Mouse (Mus musculus) cerebellum, adult 9-10 months (tissue): ENCODE data around the gene Muc15.

Experiments used
- DNase-seq: peaks from one replicate; pipeline ENCODE4 v3.0.0; 2022

The Muc15 gene

DNA sequence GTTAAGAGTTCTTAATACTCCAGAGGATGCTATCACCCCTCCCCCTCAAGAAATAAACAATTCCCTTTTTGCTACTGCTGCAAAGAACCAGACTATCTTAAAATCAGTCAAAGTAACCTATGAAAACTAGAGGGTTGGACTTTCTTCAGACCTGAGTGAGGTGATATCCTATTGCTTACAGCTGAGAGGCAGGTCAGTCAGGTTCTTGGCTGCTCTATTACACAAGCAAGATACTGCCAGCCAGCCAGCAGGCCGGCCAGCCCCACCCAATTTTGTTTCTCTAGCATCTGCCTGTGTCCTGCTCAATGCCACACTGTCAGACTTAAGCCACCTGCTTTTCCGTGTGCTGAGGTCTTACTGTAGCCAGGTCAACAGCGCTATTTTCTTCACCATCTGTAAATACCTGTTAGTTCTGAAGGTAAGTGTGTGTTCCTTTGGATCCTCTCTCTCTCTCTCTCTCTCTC is at the start of gene Muc15:
Gene Muc15, plus strand, starts transcription at position 51 of the 464 bp plus-strand sequence.
- DNase-seq, result peak; percentile 47

DNA sequence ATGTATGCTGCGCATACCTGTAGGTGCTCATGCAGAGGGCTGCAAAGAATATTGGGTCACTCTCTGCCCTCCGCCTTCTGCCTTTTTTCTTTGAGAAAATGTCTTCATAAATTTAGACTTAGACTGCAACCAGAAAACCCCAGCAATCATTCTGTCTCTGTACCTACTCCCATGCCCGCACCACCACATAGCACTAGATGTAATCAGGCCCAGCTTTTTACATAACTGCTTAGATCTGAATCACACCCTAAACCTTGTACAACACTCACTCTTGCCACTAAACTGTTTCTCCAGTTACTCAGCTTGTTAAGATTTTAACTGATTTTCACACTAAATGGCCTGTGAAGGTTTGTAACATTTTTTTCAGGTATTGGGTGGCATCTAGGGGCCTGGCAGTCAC is 11.7 kb upstream of the Muc15 start:
- no peak for DNase-seq

GRCm38 (mm10) chr2:110710055-110710720 is 11.0 kb upstream of the Muc15 start:
- no peak for DNase-seq

GRCm38 (mm10) chr2:110719051-110719450 is 2.1 kb upstream of the Muc15 start:
- DNase-seq, result no peak

- peak; percentile 38 for DNase-seq
Measured at GRCm38 (mm10) chr2:110722208-110722607, 1.1 kb downstream of the Muc15 start.

GRCm38 (mm10) chr2:110726106-110726505 is 5.0 kb downstream of the Muc15 start:
- DNase-seq, result peak; percentile 78

DNA sequence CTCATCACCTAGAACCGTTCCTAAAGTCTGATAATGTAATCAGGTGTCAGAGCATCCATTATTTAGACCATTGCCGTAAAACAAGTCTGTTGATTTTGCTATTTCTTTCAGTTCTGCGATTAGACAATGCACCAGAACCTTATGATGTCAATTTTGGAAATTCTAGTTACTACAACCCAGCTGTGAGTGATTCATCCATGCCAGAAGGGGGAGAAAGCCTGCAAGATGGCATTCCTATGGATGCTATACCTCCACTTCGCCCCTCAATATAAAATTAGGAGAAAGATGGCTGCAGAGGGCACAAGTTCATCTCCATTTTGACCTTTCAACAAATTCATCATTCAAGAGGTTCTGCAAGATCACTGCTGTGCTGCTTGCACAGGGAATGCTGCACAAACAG is 16.1 kb downstream of the Muc15 start:
- no peak for DNase-seq

GRCm38 (mm10) chr2:110737981-110738380 is 16.8 kb downstream of the Muc15 start:
- DNase-seq, result no peak

DNA sequence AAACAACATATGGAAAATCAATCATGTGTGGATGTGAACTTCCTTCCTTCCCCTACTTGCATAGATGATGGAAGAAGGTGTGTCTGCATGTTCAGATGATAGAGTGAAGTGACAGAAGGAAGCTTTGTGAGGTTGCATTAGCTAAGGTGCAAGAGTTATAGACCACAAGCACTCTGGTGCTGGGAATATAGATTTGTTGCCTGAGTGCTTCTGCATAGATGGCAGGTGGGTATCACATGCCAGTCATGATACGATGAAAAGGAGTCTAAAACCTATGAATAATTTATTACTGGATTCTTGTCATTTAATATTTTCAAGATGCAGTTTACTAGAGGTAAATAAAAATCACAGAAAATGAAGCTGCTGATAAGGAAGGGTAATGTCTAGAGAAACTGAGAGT is 18.6 kb downstream of the Muc15 start:
- no peak for DNase-seq

DNA sequence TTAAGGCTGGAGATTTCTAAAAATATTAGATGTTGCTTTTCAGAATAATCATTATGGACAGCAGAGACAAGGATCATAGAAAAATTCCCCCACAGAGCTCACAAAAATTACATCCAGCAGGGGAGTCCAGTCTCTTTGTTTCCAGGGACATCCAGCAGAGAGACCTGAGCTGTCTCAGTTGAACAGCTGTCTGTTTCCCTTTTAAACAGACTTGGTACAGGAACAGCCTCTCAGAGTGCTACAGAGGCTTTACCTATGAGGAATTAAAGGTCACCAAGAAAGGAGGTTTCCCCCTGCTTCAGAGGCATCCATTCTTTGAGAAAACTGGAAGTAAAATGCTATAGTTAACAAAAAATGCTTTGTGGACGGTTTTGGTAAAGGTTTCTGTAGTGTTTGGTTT is 19.4 kb downstream of the Muc15 start:
- no peak for DNase-seq

DNA sequence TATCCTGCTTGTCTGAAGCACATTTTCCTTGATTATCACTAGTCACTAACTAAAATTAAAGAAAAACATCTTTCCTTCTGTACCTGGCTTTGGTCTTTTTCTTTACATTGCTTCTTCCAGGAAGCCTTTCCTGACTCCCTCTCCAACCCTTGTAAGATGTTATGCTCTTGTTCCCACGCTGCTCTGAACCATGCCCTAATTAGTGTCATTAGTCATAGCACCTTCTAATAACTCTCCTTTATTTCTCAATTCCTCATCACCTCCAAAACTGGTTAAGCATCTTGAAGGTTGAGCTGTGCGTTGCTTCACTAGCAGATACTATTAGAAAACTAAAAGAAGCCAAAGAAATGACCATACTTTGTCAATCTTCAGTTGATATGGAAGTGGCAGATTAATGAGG is 36.4 kb downstream of the Muc15 start:
- no peak for DNase-seq

DNA sequence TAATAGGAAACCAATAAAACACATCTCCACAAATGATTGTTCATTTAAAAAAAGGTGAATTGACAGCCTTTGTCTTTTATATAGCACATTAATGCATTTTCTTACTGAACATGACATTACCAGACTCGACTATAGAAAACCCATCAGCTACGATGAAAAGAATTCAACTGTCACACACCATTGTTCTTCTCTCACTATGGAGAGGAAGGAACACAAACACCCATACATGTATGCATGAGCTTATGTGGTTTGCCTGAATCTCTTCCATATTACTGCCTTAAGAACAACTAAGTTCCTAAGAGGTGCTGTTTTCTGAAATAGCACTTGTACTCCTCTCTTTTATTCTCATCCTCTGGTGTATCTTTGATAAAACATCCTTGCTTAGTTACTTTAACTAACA is 38.3 kb downstream of the Muc15 start:
- DNase-seq, result no peak

- DNase-seq, result no peak
Measured at GRCm38 (mm10) chr2:110787396-110787795, 66.3 kb downstream of the Muc15 start.
